25 mouse cellular contexts compared by ENCODE assay signal in the genomic region with DNA sequence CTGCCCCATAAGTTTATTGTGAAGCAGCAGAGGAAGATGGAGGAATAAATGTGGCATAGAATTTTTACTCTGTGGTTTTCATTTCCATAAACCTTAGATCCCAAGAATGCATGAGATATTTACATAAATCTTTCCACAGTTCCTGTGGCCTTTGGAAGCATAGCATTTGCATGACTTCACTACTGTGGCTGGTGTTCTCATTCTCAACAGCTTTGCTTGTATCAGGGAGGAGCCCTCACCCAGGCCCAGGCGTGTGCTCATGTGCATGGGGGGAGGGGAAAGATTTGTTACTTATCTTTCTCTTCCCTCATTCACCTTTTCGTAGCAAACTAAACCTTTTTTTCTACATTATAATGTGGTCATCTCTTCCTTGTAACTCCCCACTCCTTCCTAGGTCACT.
DNase-seq lines count a peak whose midpoint lies in the region; ATAC-seq and TF ChIP-seq lines count a peak whose summit lies in the region.
"Had no signal": no experiment of that assay in that cellular context is flagged by ENCODE, and none has a peak within 500 bp of the region (broad histone marks: within the 10 kb centered on the region; RNA-seq: fewer than 3 reads in every experiment).

No protein-coding gene starts in this region.

- ATAC-seq in embryonic facial prominence, embryonic 13.5 days (ENCODE audit: insufficient number of reproducible peaks, insufficient read depth, low FRiP score, low TSS enrichment, low read depth), result no peak
- ATAC-seq in kidney, postnatal 0 days (replicated peaks; ENCODE audit: low FRiP score, low read depth), result no peak
- peak; percentile 77; the same call in 1 of the 2 replicates for ATAC-seq in embryonic facial prominence, embryonic 14.5 days (ENCODE audit: low read depth)
- ATAC-seq in monocyte, adult 5-6 weeks (replicated peaks; ENCODE audit: insufficient number of reproducible peaks, low FRiP score, low TSS enrichment, poor library complexity, severe bottlenecking), result no peak
- ATAC-seq: forebrain, embryonic 16.5 days; hindbrain, postnatal 0 days had no signal

- no peak overlapping the region for H3K4me3 ChIP-seq in embryonic facial prominence, embryonic 13.5 days
- H3K4me3 ChIP-seq in embryonic facial prominence, embryonic 10.5 days, result no peak overlapping the region
- H3K4me3 ChIP-seq in kidney, postnatal 0 days (replicated peaks; ENCODE audit: low read depth, low read length), result no peak overlapping the region
- no peak overlapping the region for H3K4me3 ChIP-seq in embryonic facial prominence, embryonic 14.5 days (ENCODE audit: low read depth, low read length)
- H3K4me3 ChIP-seq: forebrain, embryonic 10.5 days; heart, embryonic 13.5 days; left cerebral cortex, adult 2 months; neural tube, embryonic 13.5 days had no signal

- no peak for DNase-seq in embryonic facial prominence, embryonic 10.5 days (ENCODE audit: low spot score)
- peak; percentile 35 for DNase-seq in kidney, postnatal 0 days (ENCODE audit: low spot score)
- no peak for DNase-seq in kidney, postnatal 25 days
- DNase-seq in 3T3-L1 (ENCODE audit: low read depth, low spot score), result peak; percentile 97
- DNase-seq in embryonic facial prominence, embryonic 14.5 days (ENCODE audit: low spot score), result peak; percentile 83
- DNase-seq in thymus, adult 18-20 months, result no peak
- DNase-seq: B cell, adult 2 months; cerebellum, adult 11-12 months; cerebellum, postnatal 25 days; gastrocnemius, postnatal 10 days; heart, adult 18-20 months; heart, postnatal 14 days; kidney, adult 2 months; layer of hippocampus, adult 9-11 months; lung, postnatal 4 days; midbrain, embryonic 14.5 days; thymus, postnatal 25 days had no signal

- H3K27me3 ChIP-seq in embryonic facial prominence, embryonic 13.5 days, result no peaks in the 10 kb centered on the region
- H3K27me3 ChIP-seq in embryonic facial prominence, embryonic 10.5 days (replicated peaks; ENCODE audit: low read depth, poor library complexity, severe bottlenecking), result no peaks in the 10 kb centered on the region
- H3K27me3 ChIP-seq in kidney, postnatal 0 days (ENCODE audit: insufficient read depth, low read length), result no peaks in the 10 kb centered on the region
- no peaks in the 10 kb centered on the region for H3K27me3 ChIP-seq in embryonic facial prominence, embryonic 14.5 days (replicated peaks; ENCODE audit: control insufficient read depth, insufficient read depth, low read length)
- H3K27me3 ChIP-seq: heart, embryonic 13.5 days; neural tube, embryonic 13.5 days had no signal

- peak overlapping the region; percentile 60; the same call in 1 of the 2 replicates for H3K27ac ChIP-seq in embryonic facial prominence, embryonic 13.5 days
- H3K27ac ChIP-seq in embryonic facial prominence, embryonic 10.5 days (replicated peaks), result no peak overlapping the region
- H3K27ac ChIP-seq in kidney, postnatal 0 days, result no peak overlapping the region
- 0 out of 2 replicates have a peak overlapping the region, but pooled peaks have one; percentile 28 for H3K27ac ChIP-seq in embryonic facial prominence, embryonic 14.5 days (replicated peaks; ENCODE audit: low read depth, low read length)
- H3K27ac ChIP-seq: forebrain, embryonic 10.5 days; heart, embryonic 13.5 days; hindbrain, postnatal 0 days; left cerebral cortex, adult 2 months; neural tube, embryonic 13.5 days had no signal

- 56% methylated on average over 2 of the region's 2 CpGs for WGBS in embryonic facial prominence, embryonic 13.5 days
- 76% methylated on average over 2 of the region's 2 CpGs for WGBS in embryonic facial prominence, embryonic 10.5 days
- 62% methylated on average over 2 of the region's 2 CpGs for WGBS in kidney, postnatal 0 days
- 43% methylated on average over 2 of the region's 2 CpGs for WGBS in embryonic facial prominence, embryonic 14.5 days

- H3K4me2 ChIP-seq in embryonic facial prominence, embryonic 13.5 days, result no peak overlapping the region
- H3K4me2 ChIP-seq in kidney, postnatal 0 days (ENCODE audit: low read length), result no peak overlapping the region
- H3K4me2 ChIP-seq in embryonic facial prominence, embryonic 14.5 days (ENCODE audit: low read depth, low read length), result no peak overlapping the region
- H3K4me2 ChIP-seq: heart, embryonic 13.5 days; neural tube, embryonic 13.5 days had no signal

- H3K4me1 ChIP-seq in embryonic facial prominence, embryonic 13.5 days, result peaks cover 21% of the 10 kb centered on the region
- H3K4me1 ChIP-seq in embryonic facial prominence, embryonic 10.5 days, result no peaks in the 10 kb centered on the region
- 0 out of 2 replicates have a peak, but pooled peaks cover 4% of the 10 kb centered on the region for H3K4me1 ChIP-seq in kidney, postnatal 0 days (replicated peaks; ENCODE audit: insufficient read depth, low read length)
- H3K4me1 ChIP-seq in embryonic facial prominence, embryonic 14.5 days (ENCODE audit: control insufficient read depth, insufficient read depth, low read length), result peaks cover 19% of the 10 kb centered on the region
- H3K4me1 ChIP-seq: forebrain, embryonic 10.5 days; neural tube, embryonic 13.5 days had no signal

- no peaks in the 10 kb centered on the region for H3K36me3 ChIP-seq in embryonic facial prominence, embryonic 13.5 days
- H3K36me3 ChIP-seq in embryonic facial prominence, embryonic 10.5 days (replicated peaks), result no peaks in the 10 kb centered on the region
- H3K36me3 ChIP-seq in kidney, postnatal 0 days (ENCODE audit: insufficient read depth, low read length), result no peaks in the 10 kb centered on the region
- H3K36me3 ChIP-seq in embryonic facial prominence, embryonic 14.5 days (ENCODE audit: control insufficient read depth, insufficient read depth, low read length), result no peaks in the 10 kb centered on the region
- H3K36me3 ChIP-seq: forebrain, embryonic 10.5 days; heart, embryonic 13.5 days; neural tube, embryonic 13.5 days had no signal

- TF ChIP-seq CTCF in kidney, postnatal 0 days (IDR thresholded peaks at IDR 0.05; ENCODE audit: low read depth), result no peak

- H3K9ac ChIP-seq in embryonic facial prominence, embryonic 13.5 days, result no peak overlapping the region
- no peak overlapping the region for H3K9ac ChIP-seq in kidney, postnatal 0 days (ENCODE audit: low read depth, low read length)
- no peak overlapping the region for H3K9ac ChIP-seq in embryonic facial prominence, embryonic 14.5 days (ENCODE audit: low read depth, low read length)
- H3K9ac ChIP-seq: heart, embryonic 13.5 days; neural tube, embryonic 13.5 days had no signal

- H3K9me3 ChIP-seq in embryonic facial prominence, embryonic 13.5 days, result no peaks in the 10 kb centered on the region
- H3K9me3 ChIP-seq in embryonic facial prominence, embryonic 10.5 days, result no peaks in the 10 kb centered on the region
- no peaks in the 10 kb centered on the region for H3K9me3 ChIP-seq in kidney, postnatal 0 days (replicated peaks; ENCODE audit: low read length)
- H3K9me3 ChIP-seq in embryonic facial prominence, embryonic 14.5 days (ENCODE audit: control insufficient read depth, low read length), result no peaks in the 10 kb centered on the region
- H3K9me3 ChIP-seq: forebrain, embryonic 10.5 days; heart, embryonic 13.5 days; neural tube, embryonic 13.5 days had no signal

Comparison
In these comparisons a context has a peak if more than half of its experiments do, and no peak if none do; other contexts are left out.
1. H3K27ac ChIP-seq: peak in embryonic facial prominence, embryonic 13.5 days (single experiment) and embryonic facial prominence, embryonic 14.5 days (single experiment); none in embryonic facial prominence, embryonic 10.5 days (single experiment) and kidney, postnatal 0 days (single experiment).
2. DNase-seq: peak in kidney, postnatal 0 days (single experiment), 3T3-L1 (single experiment) and embryonic facial prominence, embryonic 14.5 days (single experiment); none in embryonic facial prominence, embryonic 10.5 days (single experiment), kidney, postnatal 25 days (0 of 2) and thymus, adult 18-20 months (0 of 2).